Comparison of ENCODE assay signal across 8 mouse cellular contexts in genomic region chr17:46161179-46161578, GRCm38 (mm10). TPM values are rescaled to one million over a fixed set of nuclear protein-coding genes. Genes with fewer than 3 reads are reported as not detected.
DNase-seq lines count a peak whose midpoint lies in the region; ATAC-seq and TF ChIP-seq lines count a peak whose summit lies in the region.

No protein-coding gene starts in this region.

- WGBS in liver, embryonic 14.5 days (ENCODE audit: insufficient replicate concordance): 0% methylated on average over 19 of the region's 19 CpGs
- WGBS in stomach, embryonic 14.5 days: 1% methylated on average over 19 of the region's 19 CpGs

- peaks cover 73% of the 10 kb centered on the region for H3K4me1 ChIP-seq in erythroblast, embryonic 14.5 days (ENCODE audit: control insufficient read depth)
- H3K4me1 ChIP-seq in liver, embryonic 14.5 days (replicated peaks; ENCODE audit: control insufficient read depth in 2 of 2, insufficient read depth in 2 of 2, low read length in 1 of 2): peaks cover 42 to 48% of the 10 kb centered on the region in 2 experiments
- peaks cover 21% of the 10 kb centered on the region for H3K4me1 ChIP-seq in stomach, embryonic 14.5 days (ENCODE audit: control insufficient read depth, insufficient read depth, low read length)

- TF ChIP-seq CTCF in liver, embryonic 14.5 days (IDR thresholded peaks at IDR 0.05; ENCODE audit: low read depth): no peak

- H3K36me3 ChIP-seq in erythroblast, embryonic 14.5 days (ENCODE audit: control insufficient read depth): peaks cover 64% of the 10 kb centered on the region
- peaks cover 44% of the 10 kb centered on the region for H3K36me3 ChIP-seq in liver, embryonic 14.5 days (replicated peaks; ENCODE audit: control insufficient read depth, insufficient read depth, low read depth)
- peaks cover 23% of the 10 kb centered on the region for H3K36me3 ChIP-seq in stomach, embryonic 14.5 days (ENCODE audit: control insufficient read depth, insufficient read depth, low read length)

- peak overlapping the region; percentile 65 for H3K4me2 ChIP-seq in liver, embryonic 14.5 days (ENCODE audit: low read depth)
- H3K4me2 ChIP-seq in stomach, embryonic 14.5 days (replicated peaks; ENCODE audit: low read depth, low read length): peak overlapping the region; percentile 51

- H3K4me3 ChIP-seq in erythroblast, embryonic 14.5 days (replicated peaks): peak overlapping the region; percentile 80
- H3K4me3 ChIP-seq in liver, embryonic 14.5 days (ENCODE audit: insufficient read depth in 1 of 2, low read depth in 2 of 2, low read length in 2 of 2): peak overlapping the region; percentile 83 to 92
- peak overlapping the region; percentile 64 for H3K4me3 ChIP-seq in stomach, embryonic 14.5 days (ENCODE audit: low read depth, low read length)

- H3K27ac ChIP-seq in liver, embryonic 14.5 days: peak overlapping the region; percentile 62
- H3K27ac ChIP-seq in stomach, embryonic 14.5 days (ENCODE audit: low read length): peak overlapping the region; percentile 80

- no peak for TF ChIP-seq EP300 in liver, embryonic 14.5 days (IDR thresholded peaks at IDR 0.05; ENCODE audit: low read depth)

- DNase-seq in NIH3T3 (ENCODE audit: low read depth): peak; percentile 48
- DNase-seq in forelimb bud, embryonic 11.5 days (ENCODE audit: low read depth, low spot score): peak; percentile 45
- DNase-seq in liver, embryonic 14.5 days (ENCODE audit: low read depth in 3 of 3, low spot score in 3 of 3): no peak
- DNase-seq in right cerebral cortex, postnatal 25 days: no peak
- no peak for DNase-seq in adrenal gland, adult (ENCODE audit: inconsistent age in 2 of 2, low spot score in 1 of 2)

- peak overlapping the region; percentile 95 for H3K9ac ChIP-seq in liver, embryonic 14.5 days (replicated peaks)
- H3K9ac ChIP-seq in stomach, embryonic 14.5 days (replicated peaks; ENCODE audit: low read depth, low read length): peak overlapping the region; percentile 71

- no peak for ATAC-seq in erythroblast, adult 5-6 weeks (replicated peaks; ENCODE audit: low FRiP score, poor library complexity, severe bottlenecking)
- no peak for ATAC-seq in liver, embryonic 14.5 days (ENCODE audit: insufficient read depth)
- 0 out of 2 replicates have a peak, but pooled peaks have one; percentile 3 for ATAC-seq in stomach, embryonic 14.5 days (ENCODE audit: insufficient number of reproducible peaks, insufficient read depth, low FRiP score, low read depth)

- no peaks in the 10 kb centered on the region for H3K27me3 ChIP-seq in erythroblast, embryonic 14.5 days (ENCODE audit: control insufficient read depth)
- no peaks in the 10 kb centered on the region for H3K27me3 ChIP-seq in liver, embryonic 14.5 days (ENCODE audit: control insufficient read depth, insufficient read depth, low read length)
- no peaks in the 10 kb centered on the region for H3K27me3 ChIP-seq in stomach, embryonic 14.5 days (ENCODE audit: control insufficient read depth, insufficient read depth, low read length)

- peaks cover 7% of the 10 kb centered on the region for H3K9me3 ChIP-seq in erythroblast, embryonic 14.5 days (ENCODE audit: control insufficient read depth, low read length)
- no peaks in the 10 kb centered on the region for H3K9me3 ChIP-seq in liver, embryonic 14.5 days (ENCODE audit: control insufficient read depth, low read length)
- no peaks in the 10 kb centered on the region for H3K9me3 ChIP-seq in stomach, embryonic 14.5 days (ENCODE audit: control insufficient read depth, low read depth, low read length)

RNA-seq across cellular contexts. Expression of gene Gtpbp2, which starts 0.3 kb away (rescaled TPM):
- 15.3 and 19.3 TPM in 2 replicates for polyA plus RNA-seq in erythroblast, embryonic 14.5 days (2012)
- 296 and 371 TPM in 2 replicates for total RNA-seq in erythroblast, adult 5-6 weeks (2015; ENCODE audit: low replicate concordance)
- total RNA-seq in erythroblast, adult 5-6 weeks (2017; ENCODE audit: low replicate concordance): 714 and 945 TPM in 2 replicates
- 81.0 and 98.3 TPM in 2 replicates for polyA plus RNA-seq in liver, embryonic 14.5 days (2012; rRNA removed)
- polyA plus RNA-seq in liver, embryonic 14.5 days (2014; fragmentation: Nextera tagmentation; extraction: Ambion mirVana): 18.2 and 20.7 TPM in 2 replicates
- 33.0 and 36.3 TPM in 2 replicates for polyA plus RNA-seq in stomach, embryonic 14.5 days (2014; fragmentation: Nextera tagmentation; extraction: Ambion mirVana)

RNA-seq across cellular contexts. Expression of gene Mad2l1bp, which starts 7.8 kb away (rescaled TPM):
- polyA plus RNA-seq in erythroblast, embryonic 14.5 days (2012): 1.4 and 4.1 TPM in 2 replicates
- total RNA-seq in erythroblast, adult 5-6 weeks (2015; ENCODE audit: low replicate concordance): 33.0 and 66.5 TPM in 2 replicates
- 30.2 and 33.7 TPM in 2 replicates for total RNA-seq in erythroblast, adult 5-6 weeks (2017; ENCODE audit: low replicate concordance)
- polyA plus RNA-seq in liver, embryonic 14.5 days (2012; rRNA removed): 25.3 and 25.6 TPM in 2 replicates
- 36.0 and 37.2 TPM in 2 replicates for polyA plus RNA-seq in liver, embryonic 14.5 days (2014; fragmentation: Nextera tagmentation; extraction: Ambion mirVana)
- polyA plus RNA-seq in stomach, embryonic 14.5 days (2014; fragmentation: Nextera tagmentation; extraction: Ambion mirVana): 32.2 and 35.3 TPM in 2 replicates

RNA-seq across cellular contexts. Expression of gene Rsph9, which starts 17.2 kb away (rescaled TPM):
- polyA plus RNA-seq in erythroblast, embryonic 14.5 days (2012): 0.42 TPM in 1 of 2 replicates, not detected in the other
- 2.1 TPM in 1 of 2 replicates, not detected in the other for total RNA-seq in erythroblast, adult 5-6 weeks (2015; ENCODE audit: low replicate concordance)
- total RNA-seq in erythroblast, adult 5-6 weeks (2017; ENCODE audit: low replicate concordance): 0.42 and 7.3 TPM in 2 replicates
- 0.39 and 0.63 TPM in 2 replicates for polyA plus RNA-seq in liver, embryonic 14.5 days (2012; rRNA removed)
- 0.71 and 0.77 TPM in 2 replicates for polyA plus RNA-seq in liver, embryonic 14.5 days (2014; fragmentation: Nextera tagmentation; extraction: Ambion mirVana)
- 13.1 and 15.8 TPM in 2 replicates for polyA plus RNA-seq in stomach, embryonic 14.5 days (2014; fragmentation: Nextera tagmentation; extraction: Ambion mirVana)

RNA-seq across cellular contexts. Expression of gene Polh, which starts 41.3 kb away (rescaled TPM):
- polyA plus RNA-seq in erythroblast, embryonic 14.5 days (2012): 0.24 and 0.27 TPM in 2 replicates
- total RNA-seq in erythroblast, adult 5-6 weeks (2015; ENCODE audit: low replicate concordance): 4.6 and 4.8 TPM in 2 replicates
- 14.9 and 17.8 TPM in 2 replicates for total RNA-seq in erythroblast, adult 5-6 weeks (2017; ENCODE audit: low replicate concordance)
- polyA plus RNA-seq in liver, embryonic 14.5 days (2012; rRNA removed): 7.7 and 9.7 TPM in 2 replicates
- polyA plus RNA-seq in liver, embryonic 14.5 days (2014; fragmentation: Nextera tagmentation; extraction: Ambion mirVana): 7.8 and 9.5 TPM in 2 replicates
- 14.3 and 14.7 TPM in 2 replicates for polyA plus RNA-seq in stomach, embryonic 14.5 days (2014; fragmentation: Nextera tagmentation; extraction: Ambion mirVana)

RNA-seq across cellular contexts. Expression of gene Xpo5, which starts 41.4 kb away (rescaled TPM):
- 0.36 and 0.51 TPM in 2 replicates for polyA plus RNA-seq in erythroblast, embryonic 14.5 days (2012)
- 9.0 and 15.3 TPM in 2 replicates for total RNA-seq in erythroblast, adult 5-6 weeks (2015; ENCODE audit: low replicate concordance)
- total RNA-seq in erythroblast, adult 5-6 weeks (2017; ENCODE audit: low replicate concordance): 11.7 and 14.9 TPM in 2 replicates
- polyA plus RNA-seq in liver, embryonic 14.5 days (2012; rRNA removed): 12.8 and 15.3 TPM in 2 replicates
- polyA plus RNA-seq in liver, embryonic 14.5 days (2014; fragmentation: Nextera tagmentation; extraction: Ambion mirVana): 17.9 and 19.1 TPM in 2 replicates
- 47.9 and 48.4 TPM in 2 replicates for polyA plus RNA-seq in stomach, embryonic 14.5 days (2014; fragmentation: Nextera tagmentation; extraction: Ambion mirVana)

Comparison
In these comparisons a context has a peak if more than half of its experiments do, and no peak if none do; other contexts are left out.
1. DNase-seq: peak in NIH3T3 (single experiment) and forelimb bud, embryonic 11.5 days (single experiment); none in liver, embryonic 14.5 days (0 of 3), right cerebral cortex, postnatal 25 days (single experiment) and adrenal gland, adult (0 of 2).
2. Peak in every context shown above with its lines, with median percentiles within 50 percentile points of each other: H3K4me3 ChIP-seq.